Mouse (Mus musculus): ENCODE data around the gene Rbm8a. TPM values are rescaled to one million over a fixed set of nuclear protein-coding genes. Genes with fewer than 3 reads are reported as not detected.
"Not testable (repeated sequence)": the region's sequence is repeated elsewhere in the genome, so short reads cannot be mapped to it uniquely, and the experiment has no call there.

Rbm8a gene
- polyA plus RNA-seq, 1 experiment from 2014 or later = 75.5 TPM

DNA sequence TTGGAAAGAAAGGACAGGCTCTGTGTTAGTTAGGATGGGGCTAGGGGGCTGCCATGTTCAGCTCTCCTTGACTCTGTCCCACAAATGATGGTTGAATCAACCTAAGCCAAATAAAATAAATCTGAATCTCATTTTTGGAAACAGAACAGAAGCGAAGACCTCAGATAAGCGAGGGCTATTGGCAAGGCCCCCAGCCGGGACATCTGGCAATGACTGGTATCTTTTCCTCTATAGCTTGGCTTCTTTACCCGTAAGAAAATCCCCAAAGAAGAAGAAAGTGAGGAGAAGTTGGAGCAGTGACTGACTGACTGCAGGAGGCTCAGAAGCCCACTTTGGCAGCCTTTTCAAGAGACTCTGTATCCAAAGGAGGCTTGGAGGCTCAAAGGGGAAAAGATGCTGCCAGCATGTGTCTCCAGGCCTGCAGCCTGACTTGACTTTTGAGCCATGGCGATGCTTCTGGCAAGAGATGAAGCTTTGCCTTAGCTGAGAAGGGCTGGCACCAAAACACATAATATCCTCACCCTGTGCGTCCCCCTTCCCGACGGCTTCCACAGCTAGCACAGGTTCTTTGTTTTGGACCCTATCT is 33.1 kb downstream of the Rbm8a start:
- Histone ChIP-seq H3K36me3 (ENCODE audit: control insufficient read depth, insufficient read depth, low read length) (no peaks in the 10 kb centered on the region), H3K4me1 (replicated peaks; ENCODE audit: control insufficient read depth, insufficient read depth) (no peaks in the 10 kb centered on the region), H3K4me3 (ENCODE audit: low read depth, low read length) (no peak overlapping the region; the same call in 1 of the 2 replicates), H3K9me3 (ENCODE audit: control insufficient read depth, low read length) (no peaks in the 10 kb centered on the region), H3K4me2 (replicated peaks; ENCODE audit: low read depth) (peak overlapping the region; percentile 59), H3K9ac (ENCODE audit: low read length) (no peak overlapping the region; the same call in 1 of the 2 replicates), H3K27me3 (ENCODE audit: control insufficient read depth, insufficient read depth, low read length) (no peaks in the 10 kb centered on the region), H3K27ac (replicated peaks) (peak overlapping the region; percentile 63; the same call in 1 of the 2 replicates)
- no peak for ATAC-seq (ENCODE audit: low FRiP score, low TSS enrichment)
- WGBS = 38% methylated on average over 8 of the region's 8 CpGs
- TF ChIP-seq EP300 (optimal IDR thresholded peaks at IDR 0.05) = no peak
- TF ChIP-seq CTCF (IDR thresholded peaks at IDR 0.05; ENCODE audit: low read depth) = no peak
- no peak for DNase-seq (ENCODE audit: low spot score)

DNA sequence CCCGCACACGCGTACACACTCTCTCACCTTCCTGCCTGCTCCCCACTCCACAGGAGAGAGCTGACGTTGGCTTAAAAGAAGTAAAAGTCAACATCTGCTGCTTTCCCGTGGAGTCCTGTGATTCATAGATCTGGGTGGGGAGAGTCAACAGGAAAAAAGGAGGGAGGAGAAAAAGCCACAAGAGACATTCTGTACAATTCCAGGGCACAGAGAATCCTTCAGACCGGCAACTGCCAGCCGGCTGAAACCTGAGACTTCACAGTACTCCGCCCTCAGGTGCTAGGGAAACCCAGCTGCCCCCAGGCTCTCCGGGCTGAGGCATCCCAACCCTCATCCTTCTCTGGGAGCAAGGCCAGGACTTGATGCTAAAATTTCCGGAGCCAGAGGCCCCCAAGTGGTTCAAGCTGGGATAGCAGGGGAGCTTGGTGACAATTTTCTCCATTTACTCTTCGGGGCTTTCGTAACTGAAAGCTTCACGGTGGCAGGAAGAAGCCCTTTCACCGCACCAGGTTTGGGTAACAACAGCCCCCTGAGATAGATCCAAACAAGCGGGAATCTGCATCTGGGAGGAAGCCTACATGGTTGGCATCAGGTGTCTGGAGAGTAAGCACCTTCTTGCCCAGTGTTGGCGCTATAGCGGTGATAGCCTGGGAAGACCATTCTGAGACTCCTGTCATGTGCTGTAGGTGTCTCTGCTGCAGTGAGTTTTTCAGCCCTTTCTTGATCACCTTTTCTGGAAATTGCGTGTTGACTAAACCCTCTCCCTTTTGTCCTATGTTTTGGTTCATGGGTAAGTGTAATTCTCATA is 33.9 kb downstream of the Rbm8a start:
- no peaks in the 10 kb centered on the region for H3K36me3 ChIP-seq (ENCODE audit: control insufficient read depth, insufficient read depth, low read length)
- peak overlapping the region; percentile 59 for H3K4me2 ChIP-seq (replicated peaks; ENCODE audit: low read depth)
- DNase-seq (ENCODE audit: low spot score) (peak; percentile 88), ATAC-seq (ENCODE audit: low FRiP score, low TSS enrichment) (peak; percentile 96)
- 6% methylated on average over 16 of the region's 18 CpGs for WGBS
- peak overlapping the region; percentile 63 for H3K27ac ChIP-seq (replicated peaks)
- peak overlapping the region; percentile 59 for H3K9ac ChIP-seq (ENCODE audit: low read length)
- H3K27me3 ChIP-seq (ENCODE audit: control insufficient read depth, insufficient read depth, low read length) = no peaks in the 10 kb centered on the region
- H3K4me1 ChIP-seq (replicated peaks; ENCODE audit: control insufficient read depth, insufficient read depth) = no peaks in the 10 kb centered on the region
- TF ChIP-seq EP300 (optimal IDR thresholded peaks at IDR 0.05) (no peak), CTCF (IDR thresholded peaks at IDR 0.05; ENCODE audit: low read depth) (peak; percentile 86)
- no peaks in the 10 kb centered on the region for H3K9me3 ChIP-seq (ENCODE audit: control insufficient read depth, low read length)
- peak overlapping the region; percentile 29 for H3K4me3 ChIP-seq (ENCODE audit: low read depth, low read length)

DNA sequence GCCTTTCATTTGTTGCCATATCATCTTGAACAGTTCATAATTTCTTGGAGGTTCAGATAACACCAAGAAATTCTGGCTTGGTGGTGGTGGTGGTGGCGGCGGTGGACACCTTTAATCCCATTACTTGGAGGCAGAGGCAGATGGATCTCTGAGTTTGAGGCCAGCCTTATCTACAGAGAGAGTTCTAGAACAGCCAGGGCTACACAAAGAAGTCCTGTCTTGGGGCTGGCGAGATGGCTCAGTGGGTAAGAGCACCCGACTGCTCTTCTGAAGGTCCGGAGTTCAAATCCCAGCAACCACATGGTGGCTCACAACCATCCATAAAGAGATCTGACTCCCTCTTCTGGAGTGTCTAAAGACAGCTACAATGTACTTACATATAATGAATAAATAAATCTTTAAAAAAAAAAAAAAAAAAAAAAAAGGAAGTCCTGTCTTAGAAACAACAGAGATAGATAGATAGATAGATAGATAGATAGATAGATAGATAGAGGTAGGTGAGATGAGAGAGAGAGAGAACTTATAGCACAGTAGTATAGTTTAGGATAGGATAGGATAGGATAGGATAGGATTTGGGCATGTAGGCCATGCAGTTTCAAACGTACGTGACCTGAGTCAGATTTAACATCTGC is 36.1 kb downstream of the Rbm8a start:
- not testable (repeated sequence) for H3K4me2 ChIP-seq (replicated peaks; ENCODE audit: low read depth); H3K27ac ChIP-seq (replicated peaks); DNase-seq (ENCODE audit: low spot score); H3K4me3 ChIP-seq (ENCODE audit: low read depth, low read length); H3K9me3 ChIP-seq (ENCODE audit: control insufficient read depth, low read length); ATAC-seq (ENCODE audit: low FRiP score, low TSS enrichment); H3K4me1 ChIP-seq (replicated peaks; ENCODE audit: control insufficient read depth, insufficient read depth); H3K36me3 ChIP-seq (ENCODE audit: control insufficient read depth, insufficient read depth, low read length); H3K27me3 ChIP-seq (ENCODE audit: control insufficient read depth, insufficient read depth, low read length); H3K9ac ChIP-seq (ENCODE audit: low read length)
- 87% methylated on average over 7 of the region's 7 CpGs for WGBS

DNA sequence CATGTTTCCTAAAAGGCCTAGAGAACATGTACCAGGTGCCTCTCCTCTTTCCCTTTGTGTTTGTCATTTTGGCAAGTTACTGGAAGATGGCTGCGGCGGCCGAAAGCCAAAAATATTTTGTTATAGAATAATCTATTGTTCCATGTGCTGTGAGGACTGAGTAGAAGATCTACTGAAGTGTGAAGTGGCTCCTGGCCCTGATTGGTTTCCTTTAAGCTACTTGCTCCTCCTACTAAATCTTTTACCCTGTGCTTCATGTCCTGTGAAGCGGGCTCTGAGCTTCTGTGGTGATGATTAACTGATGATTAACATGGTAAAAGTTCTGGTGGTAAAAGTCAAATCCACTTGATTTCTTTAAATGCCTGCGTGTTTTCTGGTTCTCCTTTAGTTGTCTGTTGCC is 37.2 kb downstream of the Rbm8a start:
- no peaks in the 10 kb centered on the region for H3K9me3 ChIP-seq (ENCODE audit: control insufficient read depth, low read length)
- H3K4me2 ChIP-seq (replicated peaks; ENCODE audit: low read depth) = no peak overlapping the region
- DNase-seq (ENCODE audit: low spot score) = no peak
- no peaks in the 10 kb centered on the region for H3K27me3 ChIP-seq (ENCODE audit: control insufficient read depth, insufficient read depth, low read length)
- H3K4me3 ChIP-seq (ENCODE audit: low read depth, low read length) = no peak overlapping the region
- H3K36me3 ChIP-seq (ENCODE audit: control insufficient read depth, insufficient read depth, low read length) = no peaks in the 10 kb centered on the region
- no peak overlapping the region for H3K27ac ChIP-seq (replicated peaks)
- H3K9ac ChIP-seq (ENCODE audit: low read length) = no peak overlapping the region
- TF ChIP-seq CTCF (IDR thresholded peaks at IDR 0.05; ENCODE audit: low read depth) = no peak
- no peak for TF ChIP-seq EP300 (optimal IDR thresholded peaks at IDR 0.05)
- WGBS = 94% methylated on average over 5 of the region's 5 CpGs
- no peak for ATAC-seq (ENCODE audit: low FRiP score, low TSS enrichment)
- no peaks in the 10 kb centered on the region for H3K4me1 ChIP-seq (replicated peaks; ENCODE audit: control insufficient read depth, insufficient read depth)

DNA sequence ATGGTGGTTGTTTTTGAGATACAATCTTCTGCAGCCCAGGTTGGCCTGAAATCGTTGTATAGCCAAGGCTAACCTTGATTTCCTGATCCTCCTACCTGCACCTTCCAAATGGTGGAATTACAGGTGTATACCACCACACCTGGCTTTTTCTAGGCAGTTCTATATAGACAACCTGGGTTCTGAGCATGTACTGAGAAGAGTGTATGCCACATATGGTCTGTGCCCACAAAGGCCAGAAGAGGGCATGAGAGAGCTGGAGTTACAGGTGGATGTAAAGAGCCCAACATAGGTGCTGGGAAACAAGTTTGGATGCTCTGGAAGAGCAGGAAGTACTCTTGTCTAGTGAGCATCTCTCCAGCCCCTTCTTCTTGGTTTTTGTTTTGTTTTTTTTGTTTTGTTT is 37.6 kb downstream of the Rbm8a start:
- Histone ChIP-seq H3K9ac (ENCODE audit: low read length) (no peak overlapping the region), H3K27ac (replicated peaks) (no peak overlapping the region), H3K27me3 (ENCODE audit: control insufficient read depth, insufficient read depth, low read length) (no peaks in the 10 kb centered on the region), H3K9me3 (ENCODE audit: control insufficient read depth, low read length) (no peaks in the 10 kb centered on the region), H3K36me3 (ENCODE audit: control insufficient read depth, insufficient read depth, low read length) (no peaks in the 10 kb centered on the region), H3K4me3 (ENCODE audit: low read depth, low read length) (no peak overlapping the region), H3K4me2 (replicated peaks; ENCODE audit: low read depth) (no peak overlapping the region), H3K4me1 (replicated peaks; ENCODE audit: control insufficient read depth, insufficient read depth) (no peaks in the 10 kb centered on the region)
- TF ChIP-seq CTCF (IDR thresholded peaks at IDR 0.05; ENCODE audit: low read depth) (peak; percentile 78), EP300 (optimal IDR thresholded peaks at IDR 0.05) (no peak)
- DNase-seq (ENCODE audit: low spot score) (peak; percentile 55), ATAC-seq (ENCODE audit: low FRiP score, low TSS enrichment) (no peak)
- 36% methylated on average over 1 of the region's 1 CpGs for WGBS
